Mouse (Mus musculus) A20 (cell line): ENCODE measurements around the gene Lmod2.

Experiments
- DNase-seq: peaks from one replicate; pipeline ENCODE4 v3.0.0-alpha.2; 2011; ENCODE audit warnings: low read depth, low spot score

Gene Lmod2

GRCm38 (mm10) chr6:24597500-24597899 lies at the start of gene Lmod2:
Gene Lmod2, plus strand, starts transcription at chr6:24597762.
- DNase-seq = no peak

DNA sequence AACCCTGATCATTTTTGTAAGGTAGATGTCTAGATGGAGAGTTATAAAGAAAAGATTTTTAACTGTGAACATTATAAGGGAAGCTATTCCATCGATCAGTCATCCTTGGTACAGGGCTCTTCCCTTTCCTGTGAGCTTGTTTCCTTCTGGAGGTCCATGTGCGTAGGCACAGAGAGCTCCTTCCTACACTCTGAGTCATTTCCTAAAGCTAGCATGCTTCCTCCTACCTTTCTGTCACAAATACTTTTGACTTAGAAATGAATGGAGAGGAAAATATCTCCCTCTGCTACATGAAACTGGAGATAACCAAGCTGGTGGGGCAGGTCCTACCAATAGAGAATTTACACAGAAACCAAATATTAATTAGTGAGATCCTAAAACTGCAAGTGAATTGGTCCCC lies 47.8 kb upstream of the Lmod2 start:
- DNase-seq = no peak

DNA sequence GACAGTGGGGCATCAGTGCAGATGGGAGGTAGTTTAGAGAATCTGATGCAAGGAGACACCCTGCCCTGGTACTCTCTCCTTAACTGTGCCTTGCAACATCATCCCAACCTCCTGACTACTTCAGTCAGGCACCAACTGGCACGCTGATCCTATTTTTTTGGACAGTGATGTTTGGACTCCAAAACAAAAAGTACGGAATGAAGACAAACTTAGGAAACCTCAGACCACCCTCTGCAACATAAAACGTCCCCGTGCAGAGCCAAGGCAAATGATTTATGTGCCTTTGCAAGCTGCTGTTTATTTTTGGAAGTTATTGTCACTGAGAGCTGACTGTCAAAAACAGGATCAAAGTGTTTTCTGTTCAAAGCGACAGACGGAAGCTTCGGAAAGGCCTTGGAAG lies 45.5 kb upstream of the Lmod2 start:
- no peak for DNase-seq

- no peak for DNase-seq
Observed at GRCm38 (mm10) chr6:24554427-24555086, 43.0 kb upstream of the Lmod2 start.

DNA sequence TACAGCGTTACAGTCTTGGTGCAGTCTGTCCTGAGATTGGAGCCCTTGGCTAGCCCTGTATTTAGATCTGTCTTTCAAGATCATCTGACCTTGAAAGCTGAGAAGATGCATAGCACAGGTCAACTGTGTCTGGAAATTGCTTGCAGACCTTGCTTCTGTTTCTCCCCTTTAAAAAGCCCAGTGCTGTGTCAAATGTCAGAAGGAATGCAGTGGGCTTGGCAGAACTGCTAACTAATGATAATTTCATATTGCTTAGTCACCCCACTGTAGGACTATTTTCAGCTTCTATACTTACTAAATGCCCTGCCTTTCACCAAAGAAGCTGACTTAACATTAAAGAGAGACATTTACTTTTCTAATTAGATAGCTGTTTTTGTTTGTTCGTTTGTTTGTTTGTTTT lies 42.1 kb upstream of the Lmod2 start:
- no peak for DNase-seq

DNA sequence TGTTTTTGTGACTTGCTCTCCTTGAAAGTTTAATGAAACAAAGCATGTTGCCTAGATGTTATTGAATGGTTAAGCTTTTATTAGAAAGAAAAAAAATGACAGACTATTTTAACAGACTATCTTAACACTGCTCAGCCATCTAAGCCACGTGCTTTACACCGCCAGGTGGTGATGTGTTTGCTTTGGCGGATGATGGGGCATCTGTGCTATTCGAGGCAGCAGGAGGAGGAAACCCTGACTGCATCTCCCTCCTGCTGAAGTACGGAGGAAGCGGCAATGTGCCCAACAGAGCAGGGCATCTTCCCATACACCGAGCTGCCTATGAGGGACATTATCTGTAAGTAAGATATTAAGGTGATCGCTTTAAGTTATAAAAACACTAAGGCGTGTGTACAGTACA lies 33.5 kb upstream of the Lmod2 start:
- no peak for DNase-seq

DNA sequence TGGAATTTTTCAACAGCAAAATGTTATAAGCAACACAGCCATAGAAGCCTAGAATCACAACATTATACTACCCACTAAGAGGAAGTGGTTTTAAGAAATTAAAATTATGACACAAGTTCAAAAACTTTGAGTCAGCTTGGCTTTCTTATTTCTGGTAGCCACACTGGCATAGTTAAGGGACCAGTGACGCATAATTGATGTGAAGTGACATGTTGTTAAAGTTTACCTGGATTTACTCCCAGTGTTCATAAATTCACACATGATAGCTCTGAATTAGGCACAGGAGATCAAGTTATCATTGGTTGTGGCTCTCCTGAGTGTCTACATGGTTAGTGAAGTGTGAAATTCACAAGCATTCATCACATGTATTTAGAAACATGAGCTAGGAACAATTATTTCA lies 32.7 kb upstream of the Lmod2 start:
- DNase-seq = no peak

- no peak for DNase-seq
Observed at GRCm38 (mm10) chr6:24568963-24569362, 28.6 kb upstream of the Lmod2 start.

GRCm38 (mm10) chr6:24569711-24570110 lies 27.9 kb upstream of the Lmod2 start:
- DNase-seq = no peak

GRCm38 (mm10) chr6:24570278-24570677 lies 27.3 kb upstream of the Lmod2 start:
- DNase-seq = no peak

- no peak for DNase-seq
Observed at GRCm38 (mm10) chr6:24571126-24571525, 26.4 kb upstream of the Lmod2 start.

GRCm38 (mm10) chr6:24572431-24572830 lies 25.1 kb upstream of the Lmod2 start:
- no peak for DNase-seq

DNA sequence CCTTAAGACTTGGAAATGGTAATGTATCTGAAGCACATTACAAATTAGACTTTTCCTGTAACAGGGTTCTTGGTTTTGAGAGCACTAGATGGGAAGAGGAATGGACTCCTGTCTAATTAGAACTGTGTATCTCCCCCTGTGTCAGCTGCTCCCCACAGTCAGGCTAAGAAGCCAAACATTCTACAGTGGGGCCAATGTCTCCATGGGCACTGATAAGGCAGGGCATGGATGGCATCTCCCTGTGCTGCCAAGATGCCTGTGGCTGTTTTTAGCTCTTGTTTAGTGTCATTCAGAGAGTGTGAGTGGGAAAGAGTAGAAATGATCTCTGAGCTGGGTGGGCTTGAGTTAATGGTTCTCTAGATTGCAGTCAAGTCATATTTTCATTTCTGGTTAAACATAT lies 24.2 kb upstream of the Lmod2 start:
- DNase-seq = no peak

- no peak for DNase-seq
Observed at GRCm38 (mm10) chr6:24583456-24583855, 14.1 kb upstream of the Lmod2 start.

GRCm38 (mm10) chr6:24585431-24586310 lies 11.9 kb upstream of the Lmod2 start:
- no peak for DNase-seq

GRCm38 (mm10) chr6:24586885-24587284 lies 10.7 kb upstream of the Lmod2 start:
- DNase-seq = no peak

DNA sequence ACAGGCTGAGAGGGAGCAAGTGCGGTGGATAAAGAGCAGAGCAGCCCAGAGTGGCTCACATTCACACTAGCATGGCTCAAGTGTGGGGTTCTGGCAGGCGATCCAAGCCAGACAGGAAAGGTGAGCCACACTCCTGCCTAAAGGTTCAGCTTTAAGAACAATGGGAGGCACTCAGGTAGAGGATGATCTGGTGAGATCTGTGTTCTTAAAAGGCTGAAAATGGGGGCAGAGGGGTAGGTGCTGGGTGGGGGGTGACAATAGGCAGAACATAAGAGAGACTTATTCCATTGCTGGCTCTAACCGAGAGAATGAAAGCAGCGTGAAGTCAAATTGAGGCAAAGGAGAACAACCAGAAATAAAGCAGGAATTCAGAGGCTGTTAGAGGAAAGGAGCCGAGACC lies 7.3 kb upstream of the Lmod2 start:
- DNase-seq = no peak

DNA sequence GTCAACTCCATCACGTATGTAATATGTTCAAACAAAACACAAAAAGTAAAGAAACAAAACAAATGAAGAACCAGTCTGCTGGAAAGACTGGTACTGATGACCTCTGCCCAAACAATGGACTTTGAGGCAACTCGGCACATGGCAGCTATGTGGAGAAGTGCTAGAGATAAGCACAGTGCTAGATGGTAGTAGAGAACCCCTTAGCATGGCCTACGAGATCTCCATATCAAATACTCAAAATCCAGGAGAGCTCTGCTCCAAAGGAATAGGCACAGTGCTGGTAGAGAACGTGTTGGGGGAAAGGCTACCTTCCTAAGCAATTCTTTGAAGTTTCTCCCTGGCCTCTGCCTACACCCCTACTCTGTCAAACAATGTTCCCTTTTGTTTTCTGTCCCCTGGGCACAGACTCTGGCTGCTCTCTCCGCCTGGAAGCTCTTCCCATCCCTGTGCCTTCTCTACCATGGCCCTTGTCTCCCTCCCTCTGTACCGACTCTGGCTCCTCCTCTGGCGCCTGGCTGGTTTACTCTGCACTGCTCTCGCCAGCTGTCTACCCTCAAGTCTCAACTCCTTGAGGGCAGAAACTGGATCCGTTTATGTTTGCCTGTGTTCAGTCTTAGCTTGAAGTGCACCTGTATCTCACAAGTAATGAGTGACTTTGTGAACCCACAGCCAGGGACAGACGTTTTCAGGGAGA lies 5.9 kb upstream of the Lmod2 start:
- DNase-seq = no peak

- no peak for DNase-seq
Observed at GRCm38 (mm10) chr6:24599179-24599578, 1.6 kb downstream of the Lmod2 start.

GRCm38 (mm10) chr6:24599639-24600038 lies 2.1 kb downstream of the Lmod2 start:
- no peak for DNase-seq

GRCm38 (mm10) chr6:24600134-24600533 lies 2.6 kb downstream of the Lmod2 start:
- DNase-seq = peak; percentile 15

DNA sequence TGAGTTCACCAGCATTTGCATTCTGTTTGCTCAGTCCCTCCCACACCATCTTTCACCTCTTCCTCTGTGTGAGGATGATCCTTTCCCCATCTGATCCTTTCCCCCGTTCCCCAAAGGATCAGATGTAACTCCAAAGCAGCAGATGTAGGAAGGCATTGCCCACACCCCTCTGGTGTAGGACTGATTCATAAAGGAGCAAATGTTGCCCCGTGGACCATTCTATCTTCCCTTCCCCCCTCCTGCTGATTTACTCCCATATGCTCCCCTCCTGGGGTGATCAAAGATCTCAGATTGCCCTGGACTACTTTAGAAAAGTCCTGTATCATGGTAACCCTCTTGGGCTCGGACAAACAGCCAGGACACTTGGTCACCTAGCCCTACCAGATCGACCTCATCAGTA lies 3.2 kb downstream of the Lmod2 start:
- no peak for DNase-seq

- DNase-seq = no peak
Observed at GRCm38 (mm10) chr6:24601668-24602067, 4.1 kb downstream of the Lmod2 start.
